Mouse (Mus musculus): ENCODE measurements around the gene Gse1. TPM values are rescaled to one million over a fixed set of nuclear protein-coding genes. Genes with fewer than 3 reads are reported as not detected.

Gse1 gene
- polyA plus RNA-seq, 1 experiment, result 55.9 TPM

DNA sequence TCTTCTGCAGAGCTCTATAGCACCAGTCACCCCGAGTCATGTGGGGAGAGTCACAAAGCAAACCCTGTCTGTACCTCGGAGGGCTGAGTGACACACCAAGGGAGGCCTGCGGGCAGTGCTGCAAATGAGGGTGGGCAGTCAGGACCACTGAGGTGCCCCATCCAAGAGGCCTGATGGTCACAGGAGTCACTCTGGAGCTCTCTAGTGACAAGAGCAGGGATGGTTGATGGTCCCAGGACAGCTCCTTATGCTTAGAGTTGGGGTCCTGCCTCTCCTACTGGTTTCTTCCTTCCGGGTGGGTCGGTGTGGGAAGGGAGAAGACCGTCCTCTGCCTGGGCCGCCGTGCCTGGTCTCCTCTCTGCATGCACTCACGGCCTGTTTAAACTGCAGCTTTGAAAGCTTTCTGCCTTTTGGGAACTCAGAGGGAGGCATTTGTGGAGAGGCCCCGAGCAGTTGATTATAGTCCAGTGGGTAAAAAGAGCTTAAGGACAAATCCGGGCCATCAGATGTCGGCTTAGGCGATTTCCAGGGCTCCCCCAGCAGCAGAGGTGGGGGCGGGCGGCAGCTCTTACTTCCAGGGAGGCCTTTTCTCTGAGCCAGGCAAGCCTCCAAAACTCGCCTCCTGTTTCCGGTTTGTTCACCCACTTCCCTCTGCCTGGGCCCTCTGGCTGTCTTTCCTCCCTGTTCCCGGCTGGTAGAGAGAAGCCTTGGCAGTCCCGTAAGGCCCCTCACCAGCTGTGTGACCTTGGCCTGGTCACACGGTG lies 198.5 kb downstream of the Gse1 start:
- no peak overlapping the region for H3K4me3 ChIP-seq (ENCODE audit: low read depth, low read length)
- no peak for TF ChIP-seq POLR2A (IDR thresholded peaks at IDR 0.05; ENCODE audit: low read depth, low read length)
- TF ChIP-seq CTCF (IDR thresholded peaks at IDR 0.05; ENCODE audit: extremely low read depth, insufficient read length, insufficient replicate concordance, low read depth, low read length), result no peak
- H3K27ac ChIP-seq (ENCODE audit: insufficient read depth, low read depth, low read length), result no peak overlapping the region
- H3K36me3 ChIP-seq (ENCODE audit: control insufficient read depth, insufficient read depth, low read length), result no peaks in the 10 kb centered on the region
- no peaks in the 10 kb centered on the region for H3K27me3 ChIP-seq (ENCODE audit: control insufficient read depth, insufficient read depth, low read length)
- H3K4me1 ChIP-seq (ENCODE audit: control insufficient read depth, insufficient read depth, insufficient read length, low read length), result peaks cover 15% of the 10 kb centered on the region
- 79% methylated on average over 20 of the region's 20 CpGs for WGBS

- H3K27me3 ChIP-seq (ENCODE audit: control insufficient read depth, insufficient read depth, low read length), result no peaks in the 10 kb centered on the region
- H3K36me3 ChIP-seq (ENCODE audit: control insufficient read depth, insufficient read depth, low read length), result no peaks in the 10 kb centered on the region
- peaks cover 12% of the 10 kb centered on the region for H3K4me1 ChIP-seq (ENCODE audit: control insufficient read depth, insufficient read depth, insufficient read length, low read length)
- TF ChIP-seq POLR2A (IDR thresholded peaks at IDR 0.05; ENCODE audit: low read depth, low read length), result no peak
- WGBS, result 95% methylated on average over 5 of the region's 5 CpGs
- H3K4me3 ChIP-seq (ENCODE audit: low read depth, low read length), result no peak overlapping the region
- no peak overlapping the region for H3K27ac ChIP-seq (ENCODE audit: insufficient read depth, low read depth, low read length)
Measured at GRCm38 (mm10) chr8:120428492-120428891, 200.2 kb downstream of the Gse1 start.

- Histone ChIP-seq H3K27me3 (ENCODE audit: control insufficient read depth, insufficient read depth, low read length) (no peaks in the 10 kb centered on the region), H3K4me1 (ENCODE audit: control insufficient read depth, insufficient read depth, insufficient read length, low read length) (peaks cover 12% of the 10 kb centered on the region), H3K36me3 (ENCODE audit: control insufficient read depth, insufficient read depth, low read length) (no peaks in the 10 kb centered on the region), H3K4me3 (ENCODE audit: low read depth, low read length) (no peak overlapping the region), H3K27ac (ENCODE audit: insufficient read depth, low read depth, low read length) (no peak overlapping the region)
- 92% methylated on average over 1 of the region's 1 CpGs for WGBS
- TF ChIP-seq CTCF (IDR thresholded peaks at IDR 0.05; ENCODE audit: extremely low read depth, insufficient read length, insufficient replicate concordance, low read depth, low read length) (no peak), POLR2A (IDR thresholded peaks at IDR 0.05; ENCODE audit: low read depth, low read length) (no peak)
Measured at GRCm38 (mm10) chr8:120429116-120429515, 200.9 kb downstream of the Gse1 start.

DNA sequence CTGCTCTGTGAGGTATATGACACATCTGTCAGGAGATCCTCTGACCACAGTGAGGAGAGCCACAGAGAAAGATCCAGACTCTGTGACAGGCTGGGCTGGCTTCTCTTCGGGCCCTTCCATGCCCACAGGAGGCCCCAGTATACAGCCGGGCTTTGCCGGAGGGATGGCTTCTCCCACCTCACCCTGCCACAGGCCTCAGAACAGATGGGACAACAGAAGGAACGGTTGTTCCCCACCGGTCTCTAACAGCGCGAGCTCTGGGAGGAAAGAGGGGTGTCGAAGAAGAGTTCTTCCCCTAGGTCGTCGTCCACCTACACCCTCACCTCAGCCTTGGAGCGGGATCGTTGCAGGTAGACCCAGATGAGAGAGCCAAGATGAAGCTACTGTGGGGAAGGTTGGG lies 202.8 kb downstream of the Gse1 start:
- Histone ChIP-seq H3K27ac (ENCODE audit: insufficient read depth, low read depth, low read length) (no peak overlapping the region), H3K4me1 (ENCODE audit: control insufficient read depth, insufficient read depth, insufficient read length, low read length) (peaks cover 14% of the 10 kb centered on the region), H3K4me3 (ENCODE audit: low read depth, low read length) (no peak overlapping the region), H3K36me3 (ENCODE audit: control insufficient read depth, insufficient read depth, low read length) (no peaks in the 10 kb centered on the region), H3K27me3 (ENCODE audit: control insufficient read depth, insufficient read depth, low read length) (no peaks in the 10 kb centered on the region)
- WGBS, result 93% methylated on average over 12 of the region's 12 CpGs
- TF ChIP-seq CTCF (IDR thresholded peaks at IDR 0.05; ENCODE audit: extremely low read depth, insufficient read length, insufficient replicate concordance, low read depth, low read length) (no peak), POLR2A (IDR thresholded peaks at IDR 0.05; ENCODE audit: low read depth, low read length) (no peak)

DNA sequence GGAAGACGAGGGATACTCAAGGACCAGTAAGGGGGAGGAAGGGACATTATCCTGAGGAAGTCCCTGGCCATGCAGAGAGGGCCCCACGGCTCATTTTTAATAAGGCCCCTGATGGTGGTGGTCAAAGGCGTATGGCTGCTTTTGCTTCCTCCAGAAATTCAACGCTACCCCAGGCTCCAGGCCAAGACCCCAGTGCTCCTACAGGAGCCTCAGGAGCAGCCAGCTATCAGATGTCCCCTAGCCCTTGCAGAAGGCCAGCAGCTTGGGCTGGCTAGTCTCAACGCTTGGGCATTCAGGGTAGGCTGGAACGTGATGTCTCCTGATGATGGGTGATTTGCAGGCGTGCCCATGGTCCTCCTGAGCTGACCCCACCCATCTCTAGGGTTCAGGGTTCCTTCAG lies 204.2 kb downstream of the Gse1 start:
- no peak overlapping the region for H3K4me3 ChIP-seq (ENCODE audit: low read depth, low read length)
- no peaks in the 10 kb centered on the region for H3K36me3 ChIP-seq (ENCODE audit: control insufficient read depth, insufficient read depth, low read length)
- TF ChIP-seq CTCF (IDR thresholded peaks at IDR 0.05; ENCODE audit: extremely low read depth, insufficient read length, insufficient replicate concordance, low read depth, low read length), result no peak
- TF ChIP-seq POLR2A (IDR thresholded peaks at IDR 0.05; ENCODE audit: low read depth, low read length), result no peak
- 80% methylated on average over 7 of the region's 7 CpGs for WGBS
- H3K4me1 ChIP-seq (ENCODE audit: control insufficient read depth, insufficient read depth, insufficient read length, low read length), result peaks cover 25% of the 10 kb centered on the region
- no peak overlapping the region for H3K27ac ChIP-seq (ENCODE audit: insufficient read depth, low read depth, low read length)
- H3K27me3 ChIP-seq (ENCODE audit: control insufficient read depth, insufficient read depth, low read length), result no peaks in the 10 kb centered on the region

DNA sequence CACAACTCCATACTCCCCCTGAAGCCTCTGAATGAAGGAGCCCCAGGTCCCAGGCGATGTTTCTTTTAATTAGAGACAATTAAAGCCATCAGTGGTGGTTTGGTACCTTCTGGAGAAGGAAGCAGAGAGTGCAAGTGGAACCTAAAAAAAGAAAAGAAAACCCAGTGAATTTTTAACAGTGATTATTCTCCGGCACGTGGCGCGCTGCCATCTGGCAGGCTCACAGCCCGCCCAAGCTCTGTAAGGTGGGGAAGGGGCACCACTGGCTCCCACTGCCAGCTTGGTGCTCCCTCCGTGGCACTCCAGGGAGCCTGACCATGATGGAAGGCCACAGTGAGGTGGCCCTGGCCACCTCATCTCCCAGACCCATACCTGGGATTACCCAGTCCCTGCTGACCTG lies 204.9 kb downstream of the Gse1 start:
- no peak overlapping the region for H3K4me3 ChIP-seq (ENCODE audit: low read depth, low read length)
- WGBS, result 81% methylated on average over 7 of the region's 7 CpGs
- H3K36me3 ChIP-seq (ENCODE audit: control insufficient read depth, insufficient read depth, low read length), result no peaks in the 10 kb centered on the region
- peaks cover 32% of the 10 kb centered on the region for H3K4me1 ChIP-seq (ENCODE audit: control insufficient read depth, insufficient read depth, insufficient read length, low read length)
- H3K27ac ChIP-seq (ENCODE audit: insufficient read depth, low read depth, low read length), result no peak overlapping the region
- TF ChIP-seq CTCF (IDR thresholded peaks at IDR 0.05; ENCODE audit: extremely low read depth, insufficient read length, insufficient replicate concordance, low read depth, low read length) (no peak), POLR2A (IDR thresholded peaks at IDR 0.05; ENCODE audit: low read depth, low read length) (no peak)
- H3K27me3 ChIP-seq (ENCODE audit: control insufficient read depth, insufficient read depth, low read length), result no peaks in the 10 kb centered on the region

DNA sequence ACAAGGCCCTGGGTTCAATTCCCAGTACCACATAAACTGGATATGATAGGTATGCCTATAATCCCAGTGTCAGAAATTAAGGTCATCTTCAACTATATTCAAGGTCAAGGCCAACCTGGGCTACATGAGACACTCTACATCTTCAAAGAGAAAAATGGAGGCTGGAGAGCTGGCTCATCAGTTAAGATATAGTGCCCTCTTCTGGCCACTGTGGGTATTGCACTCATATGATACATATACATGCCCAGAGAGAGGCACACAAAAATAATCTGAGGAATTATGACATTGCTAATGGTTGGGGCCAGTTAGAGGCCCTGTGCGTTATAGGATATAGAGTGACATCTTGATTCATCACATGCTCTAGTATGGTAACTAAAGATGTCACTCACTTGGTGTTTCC lies 205.5 kb downstream of the Gse1 start:
- 100% methylated on average over 1 of the region's 1 CpGs for WGBS
- no peak overlapping the region for H3K4me3 ChIP-seq (ENCODE audit: low read depth, low read length)
- no peak overlapping the region for H3K27ac ChIP-seq (ENCODE audit: insufficient read depth, low read depth, low read length)
- no peaks in the 10 kb centered on the region for H3K27me3 ChIP-seq (ENCODE audit: control insufficient read depth, insufficient read depth, low read length)
- no peaks in the 10 kb centered on the region for H3K36me3 ChIP-seq (ENCODE audit: control insufficient read depth, insufficient read depth, low read length)
- H3K4me1 ChIP-seq (ENCODE audit: control insufficient read depth, insufficient read depth, insufficient read length, low read length), result peaks cover 32% of the 10 kb centered on the region
- TF ChIP-seq CTCF (IDR thresholded peaks at IDR 0.05; ENCODE audit: extremely low read depth, insufficient read length, insufficient replicate concordance, low read depth, low read length), result no peak
- no peak for TF ChIP-seq POLR2A (IDR thresholded peaks at IDR 0.05; ENCODE audit: low read depth, low read length)
